Mouse (Mus musculus) liver, embryonic 14.5 days (tissue): ENCODE measurements at regions not wholly inside any gene's neighbourhood (a gene's known extent, or its start where the extent isn't known, plus 50 kb on each side); places are given as distances from the start of the nearest gene placed in this dataset.

ENCODE experiments used
- ATAC-seq: fragments of 200-750 bp; cut with Nextera tagmentation; 2 replicates; pipeline ENCODE4 v1.8.0; 2017; ENCODE audit warnings: moderate number of reproducible peaks, mild to moderate bottlenecking, moderate library complexity; ENCODE audit not compliant: insufficient read depth
- DNase-seq, 3 experiments: peaks; one replicate each; pipeline ENCODE4 v3.0.0-alpha.2; 2012 to 2013; ENCODE audit warnings: low read depth in 3 of 3, low spot score in 3 of 3
- H3K27ac ChIP-seq: fragments of 300-500 bp; sonication (generic); 2 replicates; pipeline ENCODE4 v1.5.1; 2014; ENCODE audit warnings: moderate library complexity, mild to moderate bottlenecking, control low read depth, inconsistent platforms
- H3K27me3 ChIP-seq: fragments of 300-500 bp; sonication (generic); 2 replicates; pipeline ENCODE4 v1.6.1; 2014; ENCODE audit warnings: mild to moderate bottlenecking, low read length, moderate library complexity; ENCODE audit not compliant: control insufficient read depth, insufficient read depth
- H3K36me3 ChIP-seq: fragments of 300-500 bp; sonication (generic); replicated peaks from 2 replicates; pipeline ENCODE4 v1.6.1; 2014; ENCODE audit warnings: low read depth; ENCODE audit not compliant: control insufficient read depth, insufficient read depth
- H3K4me1 ChIP-seq, 2 experiments: fragments of 200-500 bp in 1 of 2; fragments of 300-500 bp in 1 of 2; sonication (generic) in 1 of 2; replicated peaks; 2 replicates each; pipeline ENCODE4 v1.6.1; 2012 to 2014; ENCODE audit warnings: antibody characterized with exemption in 1 of 2, inconsistent platforms in 1 of 2, low read length in 1 of 2; ENCODE audit not compliant: control insufficient read depth in 2 of 2, insufficient read depth in 2 of 2
- H3K4me2 ChIP-seq: fragments of 300-500 bp; sonication (generic); 2 replicates; pipeline ENCODE4 v1.6.1; 2014; ENCODE audit warnings: low read depth, mild to moderate bottlenecking, control low read depth, moderate library complexity
- H3K4me3 ChIP-seq, 2 experiments: fragments of 200-500 bp in 1 of 2; fragments of 300-500 bp in 1 of 2; sonication (generic) in 1 of 2; 2 replicates each; pipeline ENCODE4 v1.5.1; 2012 to 2014; ENCODE audit warnings: low read depth in 2 of 2, low read length in 2 of 2, mild to moderate bottlenecking in 2 of 2, control low read depth in 1 of 2, inconsistent platforms in 1 of 2, moderate library complexity in 1 of 2; ENCODE audit not compliant: insufficient read depth in 1 of 2
- H3K9ac ChIP-seq: fragments of 300-500 bp; sonication (generic); replicated peaks from 2 replicates; pipeline ENCODE4 v1.6.1; 2014; ENCODE audit warnings: mild to moderate bottlenecking, control low read depth, moderate library complexity
- H3K9me3 ChIP-seq: fragments of 300-500 bp; sonication (generic); 2 replicates; pipeline ENCODE4 v1.6.1; 2016; ENCODE audit warnings: low read length, mixed read lengths; ENCODE audit not compliant: control insufficient read depth
- CTCF ChIP-seq: IDR thresholded peaks from 2 replicates; pipeline ENCODE4 v1.5.1; 2016; ENCODE audit warnings: antibody characterized with exemption, low read depth, control low read depth
- EP300 ChIP-seq: IDR thresholded peaks from 2 replicates; pipeline ENCODE4 v1.6.1; 2016; ENCODE audit warnings: antibody characterized with exemption, low read depth
- WGBS: fragments of 180-500 bp; shearing (Covaris S2); extraction: QIAGEN DNeasy Blood & Tissue Kit; methylation state at CpG from one replicate; pipeline ENCODE4 v1.1.7; 2014; ENCODE audit not compliant: insufficient replicate concordance; 5-methylcytosine and 5-hydroxymethylcytosine counted together

- H3K27me3 ChIP-seq, result no peaks in the 10 kb centered on the region
- H3K9ac ChIP-seq, result no peak overlapping the region
- DNase-seq (no peak), ATAC-seq (no peak)
- H3K27ac ChIP-seq, result no peak overlapping the region
- no peak for TF ChIP-seq CTCF
- TF ChIP-seq EP300, result no peak
- H3K9me3 ChIP-seq, result no peaks in the 10 kb centered on the region
- H3K36me3 ChIP-seq, result no peaks in the 10 kb centered on the region
- H3K4me3 ChIP-seq, result no peak overlapping the region
- H3K4me2 ChIP-seq, result no peak overlapping the region
- H3K4me1 ChIP-seq, result no peaks in the 10 kb centered on the region
- WGBS, result 62% methylated on average over 3 of the region's 3 CpGs
Measured at GRCm38 (mm10) chr7:83140658-83141057, 273.5 kb downstream of the Mex3b start.

GRCm38 (mm10) chr7:83144018-83144417 lies 276.9 kb downstream of the Mex3b start:
- Histone ChIP-seq H3K27me3 (no peaks in the 10 kb centered on the region), H3K4me3 (no peak overlapping the region), H3K9ac (no peak overlapping the region), H3K27ac (no peak overlapping the region), H3K9me3 (no peaks in the 10 kb centered on the region), H3K4me1 (no peaks in the 10 kb centered on the region), H3K36me3 (no peaks in the 10 kb centered on the region), H3K4me2 (no peak overlapping the region)
- ATAC-seq, result no peak
- TF ChIP-seq EP300 (no peak), CTCF (no peak)
- WGBS, result 11% methylated on average over 5 of the region's 5 CpGs
- DNase-seq, result no peak

- Histone ChIP-seq H3K4me1 (no peaks in the 10 kb centered on the region), H3K4me2 (no peak overlapping the region), H3K4me3 (no peak overlapping the region), H3K27me3 (no peaks in the 10 kb centered on the region), H3K9ac (no peak overlapping the region), H3K36me3 (no peaks in the 10 kb centered on the region), H3K9me3 (no peaks in the 10 kb centered on the region), H3K27ac (no peak overlapping the region)
- DNase-seq, result no peak
- no peak for ATAC-seq
- no peak for TF ChIP-seq CTCF
- 70% methylated on average over 5 of the region's 5 CpGs for WGBS
Measured at GRCm38 (mm10) chr7:83145551-83145950, 278.4 kb downstream of the Mex3b start.

- H3K4me1 ChIP-seq, result no peaks in the 10 kb centered on the region
- no peak overlapping the region for H3K27ac ChIP-seq
- H3K27me3 ChIP-seq, result no peaks in the 10 kb centered on the region
- ATAC-seq (no peak), DNase-seq (no peak)
- TF ChIP-seq EP300 (no peak), CTCF (no peak)
- no peaks in the 10 kb centered on the region for H3K9me3 ChIP-seq
- H3K4me2 ChIP-seq, result no peak overlapping the region
- H3K9ac ChIP-seq, result no peak overlapping the region
- WGBS, result 55% methylated on average over 2 of the region's 2 CpGs
- H3K36me3 ChIP-seq, result no peaks in the 10 kb centered on the region
- H3K4me3 ChIP-seq, result no peak overlapping the region
Measured at GRCm38 (mm10) chr7:83161226-83161625, 294.1 kb downstream of the Mex3b start.

- Histone ChIP-seq H3K9ac (no peak overlapping the region), H3K27ac (no peak overlapping the region), H3K4me3 (no peak overlapping the region), H3K36me3 (no peaks in the 10 kb centered on the region), H3K9me3 (no peaks in the 10 kb centered on the region), H3K4me2 (no peak overlapping the region), H3K27me3 (no peaks in the 10 kb centered on the region), H3K4me1 (no peaks in the 10 kb centered on the region)
- ATAC-seq (no peak), DNase-seq (no peak)
- TF ChIP-seq EP300 (no peak), CTCF (no peak)
- WGBS, result 45% methylated on average over 3 of the region's 3 CpGs
Measured at GRCm38 (mm10) chr7:83162868-83163267, 295.7 kb downstream of the Mex3b start.
